Mouse (Mus musculus): Measurements from ENCODE around the gene Fam83e. TPM values are rescaled to one million over a fixed set of nuclear protein-coding genes. Genes with fewer than 3 reads are reported as not detected.

Fam83e gene
- total RNA-seq (2021), result under 1 TPM in 1 of 2 experiments, not detected in 1; 0.10 TPM
- long read RNA-seq, experiment 1, result 0 reads
- long read RNA-seq, experiment 2, result 0 reads

- DNase-seq, result peak in 1 of 2 experiments; percentile 14
- intact Hi-C loops (cut with DNase I), result no loop called here
Measured at GRCm38 (mm10) chr7:45720413-45721233, at the start of gene Fam83e. TSS of gene Fam83e (plus strand) at chr7:45721212.

- intact Hi-C loops (cut with DNase I), result no loop called here
- no peak for DNase-seq
Measured at GRCm38 (mm10) chr7:45677627-45678295, 43.3 kb upstream of the Fam83e start.

DNA sequence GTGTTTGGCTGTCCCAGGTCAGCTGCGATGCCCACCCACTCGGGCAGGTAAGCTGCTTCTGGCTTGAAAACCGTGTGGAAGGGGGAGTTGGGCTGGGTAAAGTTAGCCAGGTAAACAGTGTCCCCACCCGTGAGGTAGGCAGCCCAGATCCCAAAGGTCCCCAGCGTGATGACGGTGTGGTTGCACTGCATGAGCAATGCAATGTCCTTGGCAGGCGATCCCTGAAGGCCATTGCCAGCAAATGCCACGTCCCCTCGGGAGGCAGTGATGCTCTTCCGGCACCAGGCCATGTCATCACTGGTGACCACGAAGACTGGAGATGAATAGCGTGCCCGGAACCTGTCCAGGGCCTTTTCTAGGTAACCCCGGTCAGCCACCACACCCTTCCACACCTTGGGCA lies 42.5 kb upstream of the Fam83e start:
- intact Hi-C loops (cut with DNase I), result no loop called here
- no peak for DNase-seq

- no peak for DNase-seq
- intact Hi-C loops (cut with DNase I), result no loop called here
Measured at GRCm38 (mm10) chr7:45679966-45680621, 40.9 kb upstream of the Fam83e start.

GRCm38 (mm10) chr7:45681046-45681736 lies 39.8 kb upstream of the Fam83e start:
- no peak for DNase-seq
- intact Hi-C loops (cut with DNase I), result no loop called here

DNA sequence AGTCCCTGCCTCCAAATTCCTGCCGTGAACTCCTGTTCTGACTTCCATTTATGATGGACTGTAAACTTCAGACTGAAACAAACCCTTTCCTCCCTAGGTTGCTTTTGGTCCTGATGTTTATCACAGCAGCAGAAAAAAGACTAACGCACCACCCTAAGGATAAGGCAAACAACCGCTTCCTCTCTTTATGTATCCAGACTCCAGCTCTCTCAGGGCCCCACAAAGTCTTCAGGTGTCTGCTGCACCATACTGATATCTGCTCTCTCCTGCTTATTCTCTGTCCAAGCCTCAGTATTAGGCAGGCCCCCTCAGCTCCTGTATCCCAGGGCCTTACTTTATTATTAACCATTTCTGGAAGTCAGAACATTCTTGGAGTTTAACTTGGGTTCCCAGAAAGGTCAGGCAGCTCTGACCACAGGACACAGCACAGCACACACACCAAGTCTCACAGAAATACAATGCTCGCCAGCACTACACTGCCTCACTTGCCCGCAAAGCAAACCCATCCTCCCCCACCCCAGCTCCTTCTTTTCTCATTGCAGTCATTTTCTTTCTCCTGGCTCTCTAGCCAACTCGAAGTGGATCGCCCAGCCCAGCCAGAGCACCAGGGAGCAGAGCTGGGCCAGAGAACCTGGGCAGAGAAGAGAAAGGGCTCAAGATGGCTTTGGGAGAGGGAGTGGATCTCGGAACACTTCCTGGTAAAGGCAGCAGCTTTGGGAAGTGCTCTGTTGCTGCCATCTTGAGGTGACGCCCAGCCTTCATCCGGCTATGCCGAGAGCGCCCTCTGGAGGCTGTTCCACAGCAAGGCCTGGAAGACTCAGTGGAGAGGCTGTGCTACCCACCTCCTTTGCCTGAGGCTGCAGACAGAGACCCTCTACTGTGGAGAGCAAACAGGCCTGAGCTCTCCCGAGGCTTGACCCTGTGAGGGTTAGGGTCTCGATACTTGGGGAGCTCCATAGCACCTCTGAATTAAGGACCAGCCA lies 38.6 kb upstream of the Fam83e start:
- DNase-seq, result peak; percentile 81
- intact Hi-C loops (cut with DNase I), result loop anchor here (2.0 kb wide), 1 partner anchor 36 kb away; no protein-coding TSS in a partner anchor

- DNase-seq, result no peak
- intact Hi-C loops (cut with DNase I), result loop anchor here (2.0 kb wide), 1 partner anchor 37 kb away; no protein-coding TSS in a partner anchor
Measured at GRCm38 (mm10) chr7:45683396-45684050, 37.5 kb upstream of the Fam83e start, which contains the start of gene Ntn5. TSS of gene Ntn5 (plus strand) at chr7:45684022.

DNA sequence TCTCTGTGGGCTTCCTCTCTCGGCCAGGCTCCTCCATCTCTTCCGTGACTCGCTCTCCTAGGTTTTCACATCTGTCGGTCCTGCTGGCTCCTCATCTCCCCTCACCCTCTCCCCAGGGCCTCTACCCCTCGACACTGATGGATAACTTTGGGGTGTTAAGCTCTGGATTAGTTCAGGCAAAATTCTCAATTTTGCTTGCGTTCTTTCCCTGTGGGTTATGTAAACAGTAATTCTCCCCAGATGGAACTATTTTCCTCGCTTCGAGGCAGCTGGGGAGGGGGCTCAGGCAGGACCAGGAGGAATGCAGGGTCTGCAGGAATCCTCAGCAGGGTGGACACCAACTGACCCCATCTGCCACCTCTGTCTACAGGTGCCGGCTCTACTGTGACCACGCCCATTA lies 35.2 kb upstream of the Fam83e start:
- intact Hi-C loops (cut with DNase I), result no loop called here
- DNase-seq, result no peak

DNA sequence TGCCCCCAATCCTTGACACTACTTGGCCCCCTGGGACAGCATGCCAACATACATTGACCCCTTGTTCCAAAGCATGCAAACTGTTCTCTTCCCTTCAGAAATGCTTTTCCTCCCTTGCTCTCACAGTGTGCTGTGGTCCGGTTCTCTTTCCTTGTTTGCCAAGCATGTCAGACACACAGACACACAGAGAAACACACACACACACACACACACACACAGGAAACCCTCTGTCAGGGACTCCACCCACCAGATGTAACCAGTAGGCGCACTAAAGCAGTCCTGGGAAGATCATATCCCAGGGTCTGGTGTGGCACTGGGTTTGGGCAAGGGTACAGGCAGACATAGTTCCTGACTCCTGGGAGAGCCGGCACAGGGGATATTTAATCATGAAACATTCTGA lies 34.2 kb upstream of the Fam83e start:
- peak in 1 of 2 experiments; percentile 1 for DNase-seq
- intact Hi-C loops (cut with DNase I), result no loop called here

DNA sequence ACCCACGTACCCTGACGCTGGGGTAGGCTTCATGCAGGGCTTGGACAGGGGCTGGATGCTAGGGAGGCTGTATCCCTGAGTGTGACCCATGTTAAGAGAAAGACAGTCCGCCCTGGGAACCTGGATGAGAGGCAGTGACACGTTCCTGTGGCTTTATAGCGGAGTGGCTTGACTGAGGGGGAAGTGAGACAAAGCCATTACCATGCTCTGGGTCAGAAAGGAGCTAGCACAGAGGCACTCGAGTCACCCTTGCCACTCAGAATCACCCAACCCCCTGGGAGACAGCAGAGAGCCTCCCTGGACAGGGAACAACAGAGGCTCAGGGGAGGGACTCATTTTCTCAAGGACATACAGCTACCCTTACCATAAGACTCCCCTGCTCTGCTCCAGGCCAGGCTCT lies 31.9 kb upstream of the Fam83e start:
- no peak for DNase-seq
- intact Hi-C loops (cut with DNase I), result no loop called here

DNA sequence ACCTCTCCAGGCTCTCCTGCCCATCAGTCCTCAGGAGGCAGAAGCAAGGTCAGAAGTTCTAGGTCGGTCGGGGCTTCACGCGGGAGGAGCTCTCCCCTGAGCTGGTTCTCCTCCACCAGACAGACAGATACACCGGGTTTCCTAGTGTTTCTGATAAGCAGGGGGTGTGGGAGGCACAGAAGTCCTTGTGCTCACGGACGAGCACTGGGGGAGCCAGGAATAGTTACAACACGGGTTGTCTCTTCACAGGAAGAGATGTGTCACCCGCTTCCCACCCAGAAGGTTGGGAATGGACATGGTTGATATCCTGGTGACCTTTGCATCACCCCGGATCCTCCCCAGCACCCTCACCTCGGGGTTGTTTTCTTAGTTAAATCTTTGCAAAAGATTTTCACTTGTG lies 31.2 kb upstream of the Fam83e start:
- no peak for DNase-seq
- intact Hi-C loops (cut with DNase I), result loop anchor here (5.0 kb wide), 1 partner anchor 32 kb away; no protein-coding TSS in a partner anchor

DNA sequence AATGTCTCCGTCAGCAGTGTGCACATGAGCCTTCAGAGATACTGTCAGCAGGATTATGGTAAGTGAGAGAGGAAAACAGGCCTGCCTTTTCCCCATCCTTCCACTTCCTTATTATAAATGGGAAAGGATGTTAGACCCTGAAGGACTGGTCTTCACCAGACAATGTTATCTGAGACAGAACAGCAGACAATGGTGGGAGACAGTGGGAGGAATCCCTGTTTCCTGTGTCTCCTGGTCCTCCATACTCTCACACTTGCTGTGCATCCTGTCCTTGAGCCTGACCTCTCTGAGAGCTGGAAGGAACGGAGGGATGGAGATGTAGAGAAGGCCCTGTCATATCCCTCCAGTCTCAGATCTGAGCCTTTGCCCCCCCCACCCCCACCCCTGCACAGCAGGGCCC lies 28.6 kb upstream of the Fam83e start:
- no peak for DNase-seq
- intact Hi-C loops (cut with DNase I), result loop anchor here (5.0 kb wide), 1 partner anchor 35 kb away; no protein-coding TSS in a partner anchor

GRCm38 (mm10) chr7:45693921-45694591 lies 27.0 kb upstream of the Fam83e start, which contains the start of gene Sec1:
TSS of gene Sec1 (minus strand) at chr7:45694402.
- intact Hi-C loops (cut with DNase I), result loop anchor here (5.0 kb wide), 1 partner anchor 37 kb away; no protein-coding TSS in a partner anchor
- no peak for DNase-seq

- intact Hi-C loops (cut with DNase I), result no loop called here
- DNase-seq, result no peak
Measured at GRCm38 (mm10) chr7:45695098-45695497, 25.9 kb upstream of the Fam83e start.

DNA sequence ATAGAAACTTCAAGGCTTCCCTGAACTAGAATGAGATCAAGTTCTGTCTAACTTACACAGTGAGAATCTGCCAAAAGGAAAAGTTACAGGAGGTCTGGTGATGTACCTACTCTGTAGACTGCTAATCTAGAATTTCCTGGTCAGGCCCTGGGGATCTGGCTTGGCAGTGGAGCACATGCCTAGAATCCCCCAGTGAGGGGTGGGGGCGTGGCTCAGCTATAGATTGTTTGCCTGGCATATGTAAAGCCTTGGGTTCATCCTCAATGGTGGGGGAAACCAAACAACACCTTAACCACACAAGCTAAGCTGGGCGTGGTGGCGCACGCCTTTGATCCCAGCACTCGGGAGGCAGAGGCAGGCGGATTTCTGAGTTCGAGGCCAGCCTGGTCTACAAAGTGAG lies 23.1 kb upstream of the Fam83e start:
- no peak for DNase-seq
- intact Hi-C loops (cut with DNase I), result no loop called here

GRCm38 (mm10) chr7:45699523-45700141 lies 21.4 kb upstream of the Fam83e start, which contains the start of gene Car11:
TSS of gene Car11 (plus strand) at chr7:45699843.
- DNase-seq, result no peak
- intact Hi-C loops (cut with DNase I), result no loop called here

DNA sequence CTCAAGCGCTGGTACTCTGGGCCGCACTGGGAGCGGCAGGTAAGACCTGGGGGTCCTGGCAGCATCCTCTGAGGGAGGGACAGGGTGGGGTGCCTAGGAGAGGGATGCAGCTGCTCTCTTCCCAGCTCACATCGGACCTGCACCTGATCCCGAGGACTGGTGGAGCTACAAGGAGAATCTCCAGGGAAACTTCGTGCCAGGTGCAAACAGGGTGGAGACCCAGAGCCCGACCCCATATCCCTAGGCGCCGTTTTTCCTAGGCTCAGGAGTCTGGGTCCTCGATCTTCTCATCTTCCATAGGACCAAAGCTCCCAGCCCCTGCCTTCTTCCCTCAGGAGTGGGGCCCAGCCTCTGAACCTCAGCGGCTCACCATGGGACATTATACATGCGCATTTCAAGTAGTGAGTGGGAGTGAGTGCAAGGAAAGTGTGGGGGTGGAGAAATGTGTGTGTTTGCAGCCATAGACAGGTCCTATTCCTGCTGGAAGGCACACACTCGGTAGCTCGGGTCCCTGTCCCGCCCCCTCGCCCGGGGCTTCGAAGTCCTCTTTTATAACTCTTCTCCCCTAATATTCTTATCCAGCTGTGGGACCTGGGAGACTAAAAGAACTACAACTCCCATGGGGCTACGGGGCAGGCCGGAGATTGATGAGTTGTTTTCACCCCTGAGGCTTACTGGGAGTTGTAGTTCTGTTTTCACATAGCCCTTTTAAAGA lies 20.6 kb upstream of the Fam83e start:
- intact Hi-C loops (cut with DNase I), result no loop called here
- peak; percentile 62 to 65 for DNase-seq

All from gastrocnemius, postnatal 36 days (tissue).